Mouse (Mus musculus) G1E-ER4 (cell line): Measurements from ENCODE around the gene Igfbp2. TPM values are rescaled to one million over a fixed set of nuclear protein-coding genes. Genes with fewer than 3 reads are reported as not detected.

ENCODE experiments used
- GATA1 ChIP-seq: IDR thresholded peaks from one replicate; pipeline ENCODE4 v1.8.0; 2012; ENCODE audit warnings: low read length, inconsistent platforms
- polyA plus RNA-seq: library from polyadenylated mRNA; stranded (reverse); fragments of >175 nt; gene quantifications from 2 replicates; pipeline ENCODE4 v1.2.3, GENCODE M21; 2012

Igfbp2 gene
- polyA plus RNA-seq, 1 experiment: not detected

- TF ChIP-seq GATA1: no peak
These were observed 33.3 kb downstream of the Igfbp2 start for GRCm38 (mm10) chr1:72857631-72858030.

GRCm38 (mm10) chr1:72858286-72858685, 34.0 kb downstream of the Igfbp2 start:
- no peak for TF ChIP-seq GATA1

- no peak for TF ChIP-seq GATA1
These were observed 34.6 kb downstream of the Igfbp2 start for GRCm38 (mm10) chr1:72858874-72859273.

GRCm38 (mm10) chr1:72859963-72860362, 35.7 kb downstream of the Igfbp2 start:
- TF ChIP-seq GATA1: no peak

GRCm38 (mm10) chr1:72860502-72860901, 36.2 kb downstream of the Igfbp2 start:
- TF ChIP-seq GATA1: no peak

GRCm38 (mm10) chr1:72861702-72862101, 37.4 kb downstream of the Igfbp2 start:
- TF ChIP-seq GATA1: no peak

GRCm38 (mm10) chr1:72862248-72862647, 37.9 kb downstream of the Igfbp2 start:
- no peak for TF ChIP-seq GATA1

GRCm38 (mm10) chr1:72863692-72864091, 39.4 kb downstream of the Igfbp2 start:
- TF ChIP-seq GATA1: no peak

GRCm38 (mm10) chr1:72864272-72864671, 40.0 kb downstream of the Igfbp2 start:
- TF ChIP-seq GATA1: no peak

GRCm38 (mm10) chr1:72865900-72866299, 41.6 kb downstream of the Igfbp2 start:
- no peak for TF ChIP-seq GATA1

GRCm38 (mm10) chr1:72866417-72866816, 42.1 kb downstream of the Igfbp2 start:
- TF ChIP-seq GATA1: no peak

GRCm38 (mm10) chr1:72867346-72867745, 43.0 kb downstream of the Igfbp2 start:
- TF ChIP-seq GATA1: no peak

- TF ChIP-seq GATA1: no peak
These were observed 44.3 kb downstream of the Igfbp2 start for GRCm38 (mm10) chr1:72868429-72869215.

- TF ChIP-seq GATA1: no peak
These were observed 45.0 kb downstream of the Igfbp2 start for GRCm38 (mm10) chr1:72869275-72869674.

GRCm38 (mm10) chr1:72869681-72870614, 45.6 kb downstream of the Igfbp2 start:
- TF ChIP-seq GATA1: no peak

GRCm38 (mm10) chr1:72870615-72871336, 46.5 kb downstream of the Igfbp2 start:
- no peak for TF ChIP-seq GATA1
